Mouse (Mus musculus) thymus, adult 18-20 months (tissue): ENCODE results near the gene Fuca1.

Source experiments
- DNase-seq, 2 experiments: peaks; one replicate each; pipeline ENCODE4 v3.0.0; 2022; ENCODE audit warnings: mixed read lengths in 2 of 2

The Fuca1 gene

DNA sequence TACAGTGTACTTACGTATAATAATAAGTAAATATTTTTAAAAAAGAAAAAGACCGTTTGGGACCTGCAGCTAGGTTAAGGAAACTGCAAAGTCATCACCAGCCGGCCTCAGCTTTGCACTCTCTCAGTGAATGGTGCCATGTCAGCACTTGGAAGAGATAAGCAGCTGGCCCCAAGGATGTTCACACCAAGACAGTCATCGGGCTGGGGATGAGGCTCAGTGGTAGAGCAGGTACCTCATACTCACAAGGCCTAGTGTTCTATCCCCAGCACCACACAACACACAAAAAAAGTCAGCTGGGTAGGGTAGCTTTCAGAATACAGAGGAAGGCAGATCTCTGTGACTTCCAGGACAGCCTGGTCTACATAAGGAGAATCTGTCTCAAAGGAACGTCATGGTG, 64.7 kb downstream of the Fuca1 start:
- no peak for DNase-seq

DNA sequence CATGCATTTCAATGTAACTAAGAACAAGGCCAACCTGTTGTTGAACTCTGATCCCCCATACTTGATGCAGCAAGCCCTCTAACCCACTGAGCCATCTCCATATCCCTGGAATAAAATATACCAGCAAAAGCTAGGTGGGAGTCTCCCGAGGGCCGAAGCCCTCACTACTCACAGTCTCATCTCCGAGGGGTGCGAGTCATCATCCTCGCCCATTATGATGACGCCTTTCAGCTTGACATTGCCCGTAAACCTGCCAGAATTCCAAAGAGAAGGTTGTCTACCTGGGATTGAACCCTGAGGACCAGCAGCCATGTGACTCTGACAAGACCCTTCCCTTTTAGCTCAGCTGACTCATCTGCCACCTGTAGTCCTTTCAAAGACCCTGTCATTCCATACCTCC, 65.2 kb downstream of the Fuca1 start:
- DNase-seq = no peak

DNA sequence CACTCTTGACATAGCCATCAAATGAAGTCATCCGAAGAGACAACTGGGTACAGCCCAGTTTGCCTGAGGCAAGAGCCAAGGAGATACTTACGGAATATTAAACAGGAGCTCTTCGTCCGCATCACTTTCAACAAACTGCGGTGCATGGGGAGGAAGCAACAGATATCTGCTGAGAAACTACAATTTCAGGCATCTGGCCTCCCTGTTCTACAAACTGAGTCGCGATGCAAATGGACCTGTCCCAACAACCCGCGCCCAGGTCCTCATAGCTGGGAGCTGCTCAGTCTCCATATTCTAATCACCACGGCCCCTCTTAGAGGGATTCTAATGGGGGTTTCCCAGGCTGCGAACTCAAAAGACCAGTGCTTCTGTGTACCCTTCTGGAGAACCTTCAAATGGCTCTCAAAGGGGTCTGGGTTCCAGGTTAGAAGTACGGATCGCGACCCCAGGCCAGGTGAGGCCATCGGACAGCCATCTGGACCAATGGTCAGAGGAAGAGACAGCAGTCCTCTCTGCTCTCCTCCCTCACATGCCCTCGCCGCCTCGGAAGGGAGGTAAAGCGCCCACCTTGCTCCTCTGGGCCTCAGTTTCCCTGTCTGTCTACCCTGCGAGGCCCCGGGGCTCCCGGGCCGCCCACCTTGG, 65.9 kb downstream of the Fuca1 start:
- no peak for DNase-seq

- DNase-seq = peak; percentile 88
These were observed 66.6 kb downstream of the Fuca1 start, which contains the start of gene Pithd1 for GRCm38 (mm10) chr4:135986943-135987710. Gene Pithd1, minus strand, starts transcription at chr4:135987264.

DNA sequence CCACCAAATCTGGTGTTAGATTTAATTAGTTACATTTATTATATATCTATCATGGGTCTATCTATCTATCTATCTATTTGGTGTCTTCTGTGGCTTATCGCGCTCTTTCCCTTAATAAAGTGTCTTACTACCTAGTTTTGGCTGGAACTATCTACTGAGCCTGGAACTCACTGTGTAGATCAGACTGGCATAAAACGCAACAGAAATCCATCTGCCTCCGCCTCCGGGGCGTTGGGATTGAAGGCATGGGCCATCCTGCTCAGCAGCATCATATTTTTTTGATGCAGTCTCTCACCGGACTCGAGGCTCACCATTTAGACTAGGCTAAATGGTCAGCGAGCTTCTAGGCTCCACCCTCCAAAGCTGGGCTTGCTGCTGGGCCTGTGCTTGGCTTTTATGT, 67.2 kb downstream of the Fuca1 start:
- no peak for DNase-seq
